Mouse (Mus musculus): Measurements from ENCODE around the gene Cradd.

The Cradd gene

DNA sequence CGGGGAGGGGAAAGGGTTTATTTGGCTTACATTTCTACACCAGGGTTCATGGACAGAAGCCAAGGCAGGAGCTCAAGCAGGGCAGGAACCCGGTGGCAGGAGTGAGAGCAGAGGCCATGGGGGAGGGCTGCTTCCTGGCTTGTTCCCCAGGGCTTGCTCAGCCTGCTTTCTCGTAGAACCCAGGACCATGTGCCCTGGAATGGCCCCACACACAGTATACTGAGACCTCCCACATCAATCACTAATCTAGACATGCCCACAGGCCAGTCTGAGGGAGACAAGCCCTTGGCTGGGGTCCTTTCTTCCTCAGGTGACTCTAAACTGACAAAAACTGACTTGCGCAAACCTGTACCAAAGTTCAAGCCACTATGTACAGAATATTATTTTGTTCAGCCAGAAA is 19.7 kb downstream of the Cradd start:
- DNase-seq, result no peak

DNA sequence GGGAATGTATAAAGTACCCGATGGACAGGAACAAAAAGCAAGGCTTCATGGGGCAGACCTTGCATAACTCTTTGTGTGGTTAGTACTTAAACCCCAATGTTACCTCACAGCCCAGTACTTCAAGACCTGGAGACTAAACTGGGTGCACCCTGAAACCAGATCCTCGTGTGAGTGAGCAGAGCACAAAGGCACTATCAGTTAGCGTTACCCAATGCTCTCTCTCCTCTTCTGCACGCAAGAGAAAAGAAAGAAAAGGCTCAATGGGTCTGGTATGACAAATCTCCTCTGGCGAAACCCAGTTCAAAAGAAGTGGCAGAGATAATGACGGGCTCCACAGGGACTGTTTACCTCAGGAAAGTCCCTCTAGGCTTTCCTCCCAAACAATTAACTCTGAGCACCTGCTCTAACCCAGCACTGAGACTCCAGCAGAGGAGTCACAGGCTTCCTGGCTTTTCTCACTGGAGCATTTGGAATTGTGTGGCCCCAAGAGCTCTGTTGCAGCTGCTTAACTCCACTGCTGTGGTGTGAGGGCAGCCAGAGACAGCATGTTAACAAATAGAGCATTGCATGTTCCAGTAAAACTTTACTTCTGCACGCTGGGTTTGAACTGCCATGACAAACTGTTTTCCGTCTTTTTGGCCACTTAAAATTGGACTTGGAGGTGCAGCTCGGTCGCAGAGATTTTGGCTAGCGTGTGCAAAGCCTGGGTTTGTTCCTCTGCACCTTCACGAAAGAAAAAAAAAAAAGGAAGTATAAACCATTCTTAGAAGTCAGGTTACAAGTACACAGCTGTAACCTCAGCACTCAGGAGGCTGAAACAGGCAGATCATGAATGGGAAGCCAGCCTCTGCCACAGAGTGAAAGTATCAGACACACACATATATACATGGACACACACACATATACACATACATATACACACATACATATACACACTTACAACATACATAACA is 21.4 kb downstream of the Cradd start:
- DNase-seq, result no peak

- DNase-seq, result no peak
Measured at GRCm38 (mm10) chr10:95300178-95300793, 23.6 kb downstream of the Cradd start.

DNA sequence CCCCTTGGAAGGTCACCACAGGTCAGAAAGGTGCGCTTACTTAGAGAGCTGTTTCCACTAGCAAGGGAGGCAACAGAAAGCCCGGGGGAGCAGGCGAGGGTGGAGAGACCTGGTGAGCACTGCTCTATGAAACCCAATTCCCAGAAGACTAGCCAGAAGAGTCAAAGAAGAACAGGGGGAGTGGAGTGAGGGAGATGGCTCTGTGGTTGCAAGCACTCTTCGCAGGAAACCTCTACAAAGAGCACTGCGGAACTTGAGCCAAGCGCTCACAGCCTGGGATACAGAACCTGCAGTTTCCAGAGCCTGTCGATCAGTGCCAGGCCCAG is 24.2 kb downstream of the Cradd start:
- DNase-seq, result no peak

DNA sequence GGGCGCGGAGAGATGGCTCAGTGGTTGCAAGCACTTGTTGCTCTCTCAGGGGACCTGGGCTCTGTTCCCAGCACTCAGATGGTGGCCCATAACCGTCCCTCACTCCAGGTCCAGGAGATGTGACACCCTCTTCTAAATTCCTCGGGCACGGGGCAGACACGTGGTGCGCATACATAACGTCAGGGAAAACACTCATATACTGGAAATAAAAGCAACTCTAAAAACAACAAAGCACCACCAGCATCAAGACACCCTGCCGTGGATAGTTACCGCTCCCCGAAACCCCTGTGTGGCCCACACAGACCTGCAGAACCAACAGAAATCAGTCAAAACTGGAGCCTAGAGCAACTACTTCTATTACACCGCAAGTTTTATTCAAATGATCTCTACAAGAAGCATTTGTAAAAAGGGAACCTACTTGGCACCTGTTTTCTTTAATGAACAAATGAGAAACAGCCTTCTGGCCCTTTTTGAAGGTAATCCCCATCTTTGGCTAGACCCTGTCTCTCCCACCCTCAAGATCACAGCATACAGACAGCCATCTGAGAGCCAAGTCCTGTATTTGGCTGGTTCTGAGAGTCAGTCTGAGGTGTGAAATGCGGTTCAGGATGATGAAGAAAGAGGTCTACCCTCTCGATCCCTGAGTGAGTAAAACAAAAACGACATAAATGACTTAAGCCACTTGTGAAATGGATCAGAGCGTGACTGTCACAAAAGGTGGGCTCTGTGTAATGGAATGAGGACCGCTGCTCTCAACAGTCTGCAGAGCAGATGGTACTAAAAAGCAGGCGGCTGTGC is 24.7 kb downstream of the Cradd start:
- DNase-seq, result no peak

DNA sequence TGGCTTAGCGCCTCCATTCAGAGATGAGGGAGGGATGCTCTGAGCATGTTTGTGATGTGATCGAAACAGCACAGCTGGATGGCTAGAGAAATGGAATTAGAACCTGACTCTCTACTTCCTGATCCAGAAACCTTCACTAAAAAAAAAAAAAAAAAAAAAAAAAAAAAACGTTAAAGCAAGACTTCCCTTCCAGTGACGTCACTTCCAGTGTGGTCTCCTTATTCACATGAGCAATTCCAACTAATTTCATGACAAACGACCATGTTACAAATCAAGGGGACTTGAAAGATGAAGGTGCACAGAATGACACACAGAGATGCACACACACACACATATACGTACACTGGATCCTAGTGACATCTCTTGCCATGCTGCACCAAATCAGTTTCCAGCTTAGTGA is 25.4 kb downstream of the Cradd start:
- DNase-seq, result no peak

DNA sequence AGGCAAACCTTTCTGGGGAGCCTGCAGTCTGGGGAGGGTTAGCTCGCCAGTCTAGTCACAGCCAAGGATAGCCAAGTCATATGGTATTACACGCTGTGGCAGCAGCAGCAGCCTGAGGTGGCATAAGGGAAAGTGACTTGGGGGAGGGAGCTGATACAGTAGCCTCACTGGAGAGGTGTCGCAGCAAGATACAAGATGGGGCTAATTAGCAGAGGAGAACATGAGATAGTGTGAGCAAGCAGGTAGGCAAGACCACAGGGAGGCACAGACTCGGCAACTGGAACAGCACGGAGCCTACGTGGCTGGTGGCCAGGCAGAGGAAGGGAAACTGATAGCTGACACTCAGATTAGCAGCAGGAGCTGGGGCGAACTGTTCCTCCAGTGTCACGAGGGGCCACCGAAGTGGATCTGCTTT is 26.2 kb downstream of the Cradd start:
- no peak for DNase-seq

DNA sequence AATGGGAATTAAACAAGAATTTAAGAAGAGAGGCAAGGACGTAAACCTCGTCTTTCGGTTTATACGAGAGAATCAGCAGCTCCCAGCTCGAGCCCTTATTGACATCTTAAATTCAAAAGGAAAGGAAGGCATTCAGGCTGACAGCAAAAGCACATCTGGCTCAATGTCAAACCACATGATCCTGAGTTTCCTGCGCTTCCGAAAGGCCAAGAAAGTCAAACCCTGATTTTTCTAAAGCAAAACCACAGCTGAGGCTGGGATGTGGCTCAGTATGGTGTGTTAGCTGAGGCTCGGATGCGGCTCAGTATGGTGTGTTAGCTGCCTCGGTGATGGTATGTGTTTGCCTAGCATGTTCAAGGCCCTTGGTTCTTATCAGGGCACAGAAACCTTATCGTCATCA is 26.9 kb downstream of the Cradd start:
- DNase-seq, result no peak

GRCm38 (mm10) chr10:95293261-95293660 is 30.7 kb downstream of the Cradd start:
- no peak for DNase-seq

DNA sequence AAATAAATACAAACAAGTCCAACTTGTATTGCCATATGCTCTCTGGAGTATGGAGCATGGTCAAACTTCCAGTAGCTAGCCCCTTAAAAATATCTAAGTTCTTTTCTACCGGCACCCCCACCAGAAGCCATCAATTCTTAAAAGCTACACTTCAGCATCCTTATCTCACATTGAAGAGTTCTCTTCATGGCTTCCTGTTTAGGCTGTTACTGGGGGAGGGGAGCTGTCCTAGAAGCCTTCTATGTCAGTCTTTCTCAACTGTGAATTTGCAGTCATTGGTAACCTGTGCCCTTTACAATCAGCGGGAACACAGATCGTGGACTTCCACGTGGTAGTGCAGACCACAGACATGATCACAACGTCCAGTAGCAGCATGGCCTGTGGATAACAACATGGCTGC is 31.7 kb downstream of the Cradd start:
- DNase-seq, result no peak

DNA sequence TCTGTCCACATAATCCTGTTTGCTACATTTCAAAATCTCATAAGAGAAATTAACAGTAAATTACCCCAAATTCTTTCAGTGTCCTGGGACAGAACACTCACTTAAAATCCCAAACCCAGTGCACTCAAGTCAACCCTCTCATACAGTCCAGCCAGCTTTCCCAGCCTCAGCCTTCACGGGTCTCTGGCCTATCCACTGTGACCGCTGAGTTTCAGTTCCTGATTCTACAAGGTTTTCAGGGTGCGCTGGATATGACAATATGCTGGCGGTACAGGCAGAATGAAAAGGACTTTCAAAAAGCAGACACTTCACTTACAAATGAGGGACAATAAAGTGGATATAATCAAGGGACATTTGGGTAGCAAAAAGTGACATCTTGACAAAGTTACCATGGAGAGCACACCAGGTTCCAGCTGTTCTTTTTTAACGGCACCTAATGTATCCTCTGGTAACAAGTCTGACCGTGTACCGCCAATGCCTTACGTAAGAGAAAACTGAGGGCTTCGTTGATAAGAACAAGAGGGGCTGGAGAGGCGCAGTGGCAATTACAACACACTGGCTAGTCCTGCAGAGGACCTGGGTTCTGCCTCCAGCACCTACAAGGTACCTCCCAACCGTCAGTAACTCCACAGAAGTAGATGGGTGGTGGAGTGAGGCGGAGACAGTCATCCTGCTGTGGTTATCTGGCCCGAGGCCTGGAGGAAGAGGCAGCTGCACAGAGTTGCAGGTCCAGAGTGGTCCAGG is 32.6 kb downstream of the Cradd start:
- DNase-seq, result no peak

DNA sequence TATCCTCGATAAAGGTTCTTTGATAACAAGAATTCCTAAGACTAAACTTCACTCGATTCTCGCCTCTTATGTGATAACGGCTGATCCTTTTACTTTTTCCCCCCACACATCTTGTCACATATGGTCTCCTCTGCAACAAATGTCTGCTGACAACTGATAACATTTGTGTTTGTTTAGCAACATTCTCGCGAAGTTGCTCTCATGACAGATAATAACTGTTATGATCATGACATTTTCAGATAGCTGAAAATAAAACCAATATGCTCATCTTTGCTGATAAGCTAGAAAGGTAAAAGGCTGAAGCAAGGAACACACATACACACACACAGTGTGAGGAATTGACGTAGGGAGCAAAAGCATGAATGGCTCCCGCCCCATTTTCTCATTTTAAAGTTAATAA is 34.1 kb downstream of the Cradd start:
- no peak for DNase-seq

DNA sequence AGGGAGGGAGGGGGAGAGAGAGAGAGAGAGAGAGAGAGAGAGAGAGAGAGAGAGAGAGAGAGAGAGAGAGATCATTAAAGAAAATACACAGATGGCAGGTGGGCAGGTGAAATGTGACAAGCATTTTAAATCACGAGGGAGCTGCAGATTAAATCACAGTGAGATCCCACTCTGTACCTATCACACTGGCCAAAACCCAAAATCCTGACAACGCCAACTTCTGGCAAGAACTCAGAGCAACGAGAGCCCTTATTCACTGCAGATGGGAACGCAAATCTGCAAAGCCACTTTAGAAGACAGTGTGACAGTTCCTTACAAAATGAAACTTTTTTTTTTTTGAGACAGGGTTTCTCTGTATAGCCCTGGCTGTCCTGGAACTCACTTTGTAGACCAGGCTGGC is 35.7 kb downstream of the Cradd start:
- DNase-seq, result no peak

DNA sequence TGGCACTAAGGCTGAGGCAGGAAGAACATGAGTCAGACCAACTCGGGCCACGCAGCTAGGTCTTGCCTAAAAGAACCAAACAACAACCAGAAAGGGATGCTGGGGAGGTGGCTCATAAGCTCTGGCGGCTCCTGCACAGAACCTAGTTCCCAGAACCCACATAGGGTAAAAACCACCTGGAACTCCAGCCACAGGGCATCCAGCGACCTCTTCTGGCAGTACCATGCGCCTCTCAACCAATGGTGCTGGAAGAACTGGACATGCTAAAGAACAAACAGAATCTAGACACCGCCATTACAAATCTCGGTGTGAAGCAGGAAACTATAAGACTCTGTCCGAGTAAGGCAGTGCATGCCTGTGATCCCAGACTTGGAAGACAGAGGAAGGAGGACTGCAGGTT is 36.6 kb downstream of the Cradd start:
- no peak for DNase-seq

- no peak for DNase-seq
Measured at GRCm38 (mm10) chr10:95283434-95283833, 40.5 kb downstream of the Cradd start.

DNA sequence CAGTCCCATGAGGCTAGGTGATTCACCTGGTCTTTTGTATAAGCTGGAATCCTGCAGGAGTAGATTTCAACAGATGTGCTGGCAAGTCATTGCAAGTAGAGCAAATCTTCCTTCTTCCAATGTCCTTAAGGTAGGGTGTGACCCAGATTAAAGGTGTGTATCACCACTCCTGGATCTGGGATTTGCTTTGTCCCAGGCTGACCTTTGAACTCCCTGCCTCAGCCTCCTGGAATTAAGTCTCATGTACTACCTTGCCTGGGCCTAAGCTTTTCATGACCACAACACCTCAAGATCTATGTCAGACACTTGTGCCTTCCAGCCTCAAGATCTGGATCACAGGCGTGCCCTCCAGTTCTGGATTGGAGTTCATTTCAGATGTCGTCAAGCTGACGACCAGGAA is 41.9 kb downstream of the Cradd start:
- no peak for DNase-seq

DNA sequence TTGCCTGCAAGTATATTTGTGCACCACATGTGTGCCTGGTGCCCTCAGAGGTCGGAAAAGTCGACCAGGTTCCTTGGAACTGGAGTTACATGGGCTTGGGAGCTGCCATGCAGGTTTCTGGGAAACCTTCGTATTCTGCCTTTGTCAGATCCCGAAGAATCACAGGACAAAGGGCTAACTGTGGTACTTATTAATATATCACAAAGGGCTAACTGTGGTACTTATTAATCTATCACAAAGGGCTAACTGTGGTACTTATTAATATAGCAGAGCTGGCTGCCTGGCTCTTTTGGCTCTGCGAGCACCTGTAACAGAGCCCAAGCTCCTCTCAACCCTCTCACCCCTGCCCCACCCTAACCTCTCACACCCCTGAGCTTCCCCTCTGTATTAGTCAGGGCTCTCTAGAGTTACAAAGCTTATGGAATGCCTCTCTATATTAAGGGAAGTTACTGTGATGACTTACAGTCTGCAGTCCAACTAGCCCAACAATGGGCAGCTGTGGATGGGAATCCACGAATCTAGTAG is 42.4 kb downstream of the Cradd start:
- no peak for DNase-seq

GRCm38 (mm10) chr10:95280327-95280726 is 43.6 kb downstream of the Cradd start:
- peak; percentile 78 for DNase-seq

DNA sequence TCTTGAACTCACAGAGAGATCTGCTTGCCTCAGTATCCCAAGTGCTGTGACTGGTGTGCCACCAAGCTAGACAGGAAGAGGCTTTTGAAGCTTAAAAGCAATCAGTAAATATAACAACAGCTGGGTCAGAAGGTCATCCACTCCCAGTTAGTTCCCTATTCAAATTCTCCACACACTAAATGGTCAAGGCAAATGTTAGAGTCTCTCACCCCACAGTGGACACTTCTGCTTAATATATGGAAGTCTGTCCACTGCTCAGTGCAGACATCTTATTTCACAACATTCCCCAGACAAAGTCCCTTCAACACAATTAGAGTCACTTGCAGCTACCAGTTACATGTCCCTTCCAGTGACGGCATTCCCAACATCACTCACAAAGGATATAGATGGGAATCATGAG is 44.5 kb downstream of the Cradd start:
- no peak for DNase-seq

DNA sequence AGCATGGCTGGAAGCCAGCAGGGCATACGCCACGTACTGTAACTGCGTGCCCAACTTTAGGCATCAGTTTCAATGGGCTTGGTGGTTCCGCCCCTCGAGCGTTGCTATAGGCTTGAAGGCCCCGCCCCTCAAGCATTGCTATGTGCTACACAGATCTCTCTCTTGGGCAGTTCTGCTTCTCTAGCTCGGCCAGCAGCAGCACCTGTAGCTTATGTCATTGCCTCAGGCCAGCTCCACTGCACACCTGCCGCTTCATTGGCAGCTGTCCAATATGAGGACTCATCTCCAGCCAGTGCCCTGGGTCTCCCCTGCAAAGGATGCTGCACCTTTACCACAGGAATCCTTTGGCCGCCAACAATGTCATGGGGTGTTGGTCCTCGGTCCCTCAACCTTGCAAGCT is 45.8 kb downstream of the Cradd start:
- no peak for DNase-seq

GRCm38 (mm10) chr10:95275488-95275887 is 48.4 kb downstream of the Cradd start:
- no peak for DNase-seq

DNA sequence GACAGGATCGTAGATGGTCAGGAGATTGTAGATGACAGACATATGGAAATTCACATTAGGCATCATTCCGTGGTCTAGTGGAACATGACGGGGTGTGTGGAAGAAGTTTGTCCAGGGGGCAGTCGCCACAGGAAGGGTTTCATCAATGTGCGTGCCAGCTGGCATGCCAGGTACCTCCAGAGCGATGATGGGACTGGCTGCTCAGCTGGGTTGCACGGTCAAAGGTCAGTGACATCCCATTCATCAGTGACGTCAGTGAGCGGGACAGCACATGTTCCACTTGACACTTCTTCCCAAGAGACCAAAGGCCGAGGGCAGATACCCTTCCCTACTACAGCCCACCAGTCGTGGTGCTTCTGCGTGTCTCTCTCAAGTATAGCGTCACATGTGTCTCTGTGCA is 50.7 kb downstream of the Cradd start:
- no peak for DNase-seq

DNA sequence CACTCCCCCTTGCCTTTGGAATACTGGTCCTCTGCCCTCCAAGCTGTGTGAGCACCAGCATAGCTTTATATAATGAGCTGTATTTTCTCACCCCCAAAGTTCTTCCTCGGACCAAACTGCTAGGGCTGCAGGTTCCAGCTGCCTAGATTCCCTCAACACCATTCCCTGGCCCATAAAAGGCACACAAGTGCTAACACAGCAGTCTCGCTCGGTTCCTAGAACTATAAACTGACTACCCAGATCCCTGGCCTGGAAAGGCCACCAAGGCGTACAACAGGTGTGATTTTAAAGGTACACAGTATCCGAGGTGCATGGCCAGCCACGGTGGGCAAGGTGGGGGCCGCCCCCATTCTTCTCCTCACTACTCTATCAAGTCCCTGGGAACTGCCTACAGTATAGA is 54.8 kb downstream of the Cradd start:
- no peak for DNase-seq
